Mouse (Mus musculus) testis, postnatal 14 days (tissue): Measurements from ENCODE around the gene Jph3.

ENCODE experiments used
- DNase-seq: peaks from one replicate; pipeline ENCODE4 v3.0.0; 2021; ENCODE audit warnings: low spot score

The Jph3 gene

GRCm38 (mm10) chr8:121730170-121730569 is 747 bp downstream of the Jph3 start:
- DNase-seq: no peak

- DNase-seq: no peak
Observed at GRCm38 (mm10) chr8:121730646-121731045, 1.2 kb downstream of the Jph3 start.

- no peak for DNase-seq
Observed at GRCm38 (mm10) chr8:121731060-121731459, 1.6 kb downstream of the Jph3 start.

- no peak for DNase-seq
Observed at GRCm38 (mm10) chr8:121731471-121732333, 2.3 kb downstream of the Jph3 start.

- no peak for DNase-seq
Observed at GRCm38 (mm10) chr8:121732334-121732665, 2.9 kb downstream of the Jph3 start.

GRCm38 (mm10) chr8:121734262-121734661 is 4.8 kb downstream of the Jph3 start:
- DNase-seq: no peak

GRCm38 (mm10) chr8:121736236-121736635 is 6.8 kb downstream of the Jph3 start:
- peak; percentile 38 for DNase-seq

- no peak for DNase-seq
Observed at GRCm38 (mm10) chr8:121740721-121741120, 11.3 kb downstream of the Jph3 start.

GRCm38 (mm10) chr8:121749501-121749900 is 20.1 kb downstream of the Jph3 start:
- DNase-seq: no peak

- no peak for DNase-seq
Observed at GRCm38 (mm10) chr8:121750512-121750911, 21.1 kb downstream of the Jph3 start.

- DNase-seq: peak; percentile 82
Observed at GRCm38 (mm10) chr8:121751407-121751806, 22.0 kb downstream of the Jph3 start.

- no peak for DNase-seq
Observed at GRCm38 (mm10) chr8:121758470-121758869, 29.0 kb downstream of the Jph3 start.

GRCm38 (mm10) chr8:121760484-121760883 is 31.1 kb downstream of the Jph3 start:
- DNase-seq: no peak

- no peak for DNase-seq
Observed at GRCm38 (mm10) chr8:121761480-121761879, 32.1 kb downstream of the Jph3 start.

- DNase-seq: no peak
Observed at GRCm38 (mm10) chr8:121762999-121763699, 33.7 kb downstream of the Jph3 start.

- no peak for DNase-seq
Observed at GRCm38 (mm10) chr8:121763700-121764013, 34.2 kb downstream of the Jph3 start.

- no peak for DNase-seq
Observed at GRCm38 (mm10) chr8:121765594-121766138, 36.2 kb downstream of the Jph3 start.

- no peak for DNase-seq
Observed at GRCm38 (mm10) chr8:121769095-121769494, 39.7 kb downstream of the Jph3 start.

- no peak for DNase-seq
Observed at GRCm38 (mm10) chr8:121769621-121770020, 40.2 kb downstream of the Jph3 start.

GRCm38 (mm10) chr8:121770845-121771752 is 41.7 kb downstream of the Jph3 start:
- no peak for DNase-seq

- DNase-seq: no peak
Observed at GRCm38 (mm10) chr8:121773876-121774275, 44.5 kb downstream of the Jph3 start.

- no peak for DNase-seq
Observed at GRCm38 (mm10) chr8:121782493-121782892, 53.1 kb downstream of the Jph3 start.
